Mouse (Mus musculus) megakaryocyte, embryonic 14.5 days (primary cell): ENCODE results near the gene Cpt2. TPM values are rescaled to one million over a fixed set of nuclear protein-coding genes. Genes with fewer than 3 reads are reported as not detected.

Source experiments
- H3K27me3 ChIP-seq: replicated peaks from 2 replicates; pipeline ENCODE3; 2012; ENCODE audit warnings: inconsistent platforms
- H3K36me3 ChIP-seq: replicated peaks from 2 replicates; pipeline ENCODE3; 2012; ENCODE audit warnings: low read length, inconsistent platforms, mixed read lengths
- H3K4me1 ChIP-seq: 2 replicates; pipeline ENCODE4 v1.6.1; 2012; ENCODE audit warnings: inconsistent platforms
- H3K4me3 ChIP-seq: replicated peaks from 2 replicates; pipeline ENCODE3; 2012; ENCODE audit warnings: moderate library complexity, mild to moderate bottlenecking, inconsistent platforms
- H3K9me3 ChIP-seq: 2 replicates; pipeline ENCODE4 v1.6.1; 2012; ENCODE audit warnings: inconsistent platforms
- FLI1 ChIP-seq: IDR thresholded peaks from 2 replicates; pipeline ENCODE4 v1.6.1; 2012; ENCODE audit warnings: low read length, inconsistent platforms, mixed read lengths
- GATA1 ChIP-seq: IDR thresholded peaks from 3 replicates; pipeline ENCODE4 v1.6.1; 2012; ENCODE audit warnings: mixed read lengths, low read length, inconsistent platforms, borderline replicate concordance
- polyA plus RNA-seq: library from polyadenylated mRNA; stranded (reverse); fragments of >175 nt; gene quantifications from 2 replicates; pipeline ENCODE4 v1.2.3, GENCODE M21; 2012; ENCODE audit warnings: low replicate concordance; ENCODE audit not compliant: insufficient read depth

Gene Cpt2
- polyA plus RNA-seq, 1 experiment: 74.4 TPM

DNA sequence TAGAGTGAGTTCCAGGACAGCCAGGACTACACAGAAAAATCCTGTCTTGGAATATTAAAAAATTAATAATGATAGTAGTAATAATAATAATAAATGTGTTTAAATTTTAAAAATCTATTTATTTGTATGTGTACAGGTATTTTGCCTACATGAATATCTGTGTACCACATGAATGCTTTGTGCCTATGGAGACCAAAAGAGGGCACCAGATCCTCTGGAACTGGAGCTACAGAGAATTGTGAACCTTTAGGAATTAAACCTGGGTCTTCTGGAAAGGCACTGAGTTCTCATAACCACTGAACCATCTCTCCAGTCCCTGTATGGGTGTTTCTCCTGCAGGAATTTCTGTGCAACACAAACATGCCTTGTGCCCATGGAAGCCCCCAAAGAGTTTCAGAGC lies 29.4 kb upstream of the Cpt2 start:
- peaks cover 5% of the 10 kb centered on the region for H3K9me3 ChIP-seq
- H3K36me3 ChIP-seq: no peaks in the 10 kb centered on the region
- no peak overlapping the region for H3K4me3 ChIP-seq
- H3K27me3 ChIP-seq: peaks cover 16% of the 10 kb centered on the region
- no peak for TF ChIP-seq GATA1
- no peak for TF ChIP-seq FLI1
- H3K4me1 ChIP-seq: no peaks in the 10 kb centered on the region

DNA sequence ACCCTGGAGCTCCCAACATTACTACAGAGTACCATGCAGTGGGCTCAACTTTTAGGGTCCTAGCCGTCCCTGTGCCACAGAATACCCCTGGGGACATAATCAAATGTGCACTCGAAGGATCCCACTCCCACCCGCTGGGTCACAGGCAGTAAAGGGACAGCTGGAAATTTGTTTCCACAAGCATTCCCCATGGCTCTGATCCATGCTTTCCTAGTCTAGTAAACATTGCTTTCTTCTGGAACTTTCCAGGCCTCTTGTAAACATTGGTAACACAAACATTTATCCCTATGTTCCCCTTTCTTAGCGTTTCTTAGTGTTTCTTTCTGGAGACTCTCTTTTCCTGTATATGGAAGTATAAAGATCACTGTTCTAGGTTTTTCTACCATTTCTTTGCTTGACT lies 26.5 kb upstream of the Cpt2 start:
- H3K27me3 ChIP-seq: peaks cover 18% of the 10 kb centered on the region
- H3K4me1 ChIP-seq: no peaks in the 10 kb centered on the region
- TF ChIP-seq FLI1 (no peak), GATA1 (no peak)
- H3K36me3 ChIP-seq: no peaks in the 10 kb centered on the region
- no peak overlapping the region for H3K4me3 ChIP-seq
- peaks cover 5% of the 10 kb centered on the region for H3K9me3 ChIP-seq

DNA sequence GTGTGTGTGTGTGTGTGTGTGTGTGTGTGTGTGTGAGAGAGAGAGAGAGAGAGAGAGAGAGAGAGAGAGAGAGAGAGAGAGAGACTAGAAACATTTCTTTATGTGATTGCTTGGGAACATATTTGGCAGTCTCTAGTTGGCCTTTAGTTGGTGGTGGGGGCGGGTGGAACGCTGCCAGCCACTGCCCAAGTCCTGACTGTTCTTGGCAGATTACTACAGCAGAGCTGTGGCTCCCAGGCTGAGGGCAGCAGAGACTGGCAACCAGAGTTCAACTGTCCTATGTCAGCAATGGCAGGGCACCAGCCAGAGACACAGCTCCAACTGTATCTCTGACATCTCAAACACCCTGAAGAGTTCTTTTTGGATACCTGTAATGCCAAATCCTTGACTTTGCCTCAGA lies 20.7 kb upstream of the Cpt2 start:
- Histone ChIP-seq H3K36me3 (no peaks in the 10 kb centered on the region), H3K4me3 (no peak overlapping the region), H3K9me3 (no peaks in the 10 kb centered on the region), H3K27me3 (peaks cover 41% of the 10 kb centered on the region), H3K4me1 (peaks cover 7% of the 10 kb centered on the region)
- TF ChIP-seq GATA1: no peak
- TF ChIP-seq FLI1: no peak

DNA sequence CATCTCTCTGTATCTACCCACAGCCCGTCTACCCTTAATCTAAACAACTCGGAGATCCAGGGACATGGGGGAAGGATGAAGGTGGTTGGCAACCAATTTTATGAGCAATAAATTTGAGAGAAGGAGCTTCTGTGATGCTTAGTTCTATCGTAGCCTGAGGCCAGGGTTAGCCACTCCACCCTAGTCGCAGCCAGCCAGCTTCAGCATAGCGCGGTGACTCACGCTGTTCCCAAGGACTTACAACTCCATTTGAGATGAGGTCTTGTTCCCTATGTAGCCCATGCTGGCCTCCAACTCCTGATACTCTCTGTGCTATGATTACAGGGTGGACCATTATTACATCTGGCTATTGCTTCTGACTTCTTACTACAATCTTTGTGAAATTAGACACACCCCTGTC lies 19.3 kb upstream of the Cpt2 start:
- Histone ChIP-seq H3K9me3 (no peaks in the 10 kb centered on the region), H3K4me3 (no peak overlapping the region), H3K4me1 (peaks cover 10% of the 10 kb centered on the region), H3K36me3 (no peaks in the 10 kb centered on the region), H3K27me3 (peaks cover 44% of the 10 kb centered on the region)
- no peak for TF ChIP-seq FLI1
- no peak for TF ChIP-seq GATA1

DNA sequence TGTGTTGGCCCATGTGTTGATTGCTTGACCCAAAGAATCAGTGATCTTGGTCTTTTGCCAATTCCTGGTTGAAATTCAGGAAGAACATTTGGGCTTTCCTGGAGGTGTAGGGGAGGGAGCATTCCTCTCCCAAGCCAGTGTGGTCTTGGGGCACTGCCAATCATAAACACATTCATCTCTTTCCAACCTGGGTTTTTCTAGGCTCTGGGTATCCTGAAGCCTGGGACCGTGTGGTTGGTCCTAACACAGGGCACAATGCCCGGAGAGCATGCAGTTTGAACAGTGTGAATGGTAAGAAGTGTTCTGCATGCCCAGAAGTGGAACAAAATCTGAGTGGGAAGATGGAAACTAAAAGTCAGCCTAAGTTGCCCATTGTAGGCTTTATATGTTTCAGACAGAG lies 14.7 kb upstream of the Cpt2 start:
- no peak for TF ChIP-seq GATA1
- no peak for TF ChIP-seq FLI1
- no peak overlapping the region for H3K4me3 ChIP-seq
- no peaks in the 10 kb centered on the region for H3K9me3 ChIP-seq
- H3K27me3 ChIP-seq: peaks cover 36% of the 10 kb centered on the region
- H3K4me1 ChIP-seq: peaks cover 20% of the 10 kb centered on the region
- H3K36me3 ChIP-seq: no peaks in the 10 kb centered on the region

DNA sequence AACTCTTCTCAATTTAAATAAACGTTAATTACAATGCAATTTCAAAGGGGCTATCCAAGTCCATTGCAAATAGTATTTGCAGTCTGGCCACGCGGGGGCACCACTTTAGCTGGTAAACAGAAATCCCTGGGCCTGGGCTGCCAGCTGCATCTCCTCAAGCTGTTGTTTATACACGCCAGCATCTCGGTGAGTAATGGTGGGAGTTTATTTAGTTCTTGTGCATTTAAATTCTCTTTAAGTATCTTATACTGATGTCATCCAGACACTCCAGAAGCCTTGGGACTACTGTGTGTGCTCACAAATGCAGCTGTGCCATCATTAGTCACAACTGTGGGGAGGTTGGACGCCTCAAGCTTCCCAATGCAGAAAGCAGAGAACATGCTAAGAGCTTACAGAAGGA lies 13.9 kb upstream of the Cpt2 start:
- Histone ChIP-seq H3K27me3 (peaks cover 36% of the 10 kb centered on the region), H3K9me3 (no peaks in the 10 kb centered on the region), H3K36me3 (no peaks in the 10 kb centered on the region), H3K4me3 (no peak overlapping the region), H3K4me1 (peaks cover 27% of the 10 kb centered on the region)
- TF ChIP-seq GATA1 (no peak), FLI1 (no peak)

DNA sequence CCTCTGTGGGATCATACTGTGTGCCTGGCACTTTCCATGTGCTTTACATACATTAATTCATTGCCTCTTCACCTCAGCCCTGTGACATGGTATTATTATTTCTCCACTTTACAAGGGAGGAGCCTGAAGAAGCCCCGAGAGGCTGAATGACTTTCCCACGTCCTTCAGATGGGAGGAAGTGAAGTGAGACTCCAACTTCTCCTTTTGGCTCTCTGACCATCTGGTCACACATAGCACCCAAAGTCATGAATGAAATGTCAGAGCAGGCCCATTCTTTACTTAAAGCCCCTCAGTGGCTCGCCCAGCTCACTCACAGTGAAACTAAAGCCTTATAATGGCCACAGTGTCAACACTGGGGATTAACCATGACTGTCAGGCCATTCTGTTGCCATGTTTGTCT lies 11.8 kb upstream of the Cpt2 start:
- Histone ChIP-seq H3K9me3 (no peaks in the 10 kb centered on the region), H3K4me1 (peaks cover 27% of the 10 kb centered on the region), H3K36me3 (no peaks in the 10 kb centered on the region), H3K4me3 (no peak overlapping the region), H3K27me3 (peaks cover 24% of the 10 kb centered on the region)
- TF ChIP-seq FLI1 (no peak), GATA1 (no peak)

DNA sequence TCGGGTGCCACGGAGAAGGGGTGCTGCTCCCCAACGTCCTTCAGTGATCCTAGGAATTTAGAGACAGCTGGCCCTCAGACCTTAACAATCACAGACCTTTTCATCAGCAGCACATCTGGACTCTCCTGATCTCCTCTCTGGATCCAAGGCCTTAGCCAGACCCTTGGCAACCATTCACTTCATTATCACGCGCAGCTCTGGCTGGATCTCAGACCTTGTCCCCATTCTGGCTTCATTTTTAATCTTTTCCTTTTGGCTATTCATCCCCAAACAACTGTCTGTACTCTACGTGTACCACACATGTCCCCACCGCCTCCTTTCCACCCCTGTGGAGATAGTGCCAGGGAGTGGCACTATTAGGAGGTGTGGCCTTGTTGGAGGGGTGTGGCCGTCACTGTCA lies 9.8 kb upstream of the Cpt2 start:
- H3K27me3 ChIP-seq: peaks cover 11% of the 10 kb centered on the region
- peaks cover 25% of the 10 kb centered on the region for H3K4me1 ChIP-seq
- TF ChIP-seq GATA1: no peak
- no peak for TF ChIP-seq FLI1
- no peaks in the 10 kb centered on the region for H3K36me3 ChIP-seq
- no peaks in the 10 kb centered on the region for H3K9me3 ChIP-seq
- H3K4me3 ChIP-seq: no peak overlapping the region

DNA sequence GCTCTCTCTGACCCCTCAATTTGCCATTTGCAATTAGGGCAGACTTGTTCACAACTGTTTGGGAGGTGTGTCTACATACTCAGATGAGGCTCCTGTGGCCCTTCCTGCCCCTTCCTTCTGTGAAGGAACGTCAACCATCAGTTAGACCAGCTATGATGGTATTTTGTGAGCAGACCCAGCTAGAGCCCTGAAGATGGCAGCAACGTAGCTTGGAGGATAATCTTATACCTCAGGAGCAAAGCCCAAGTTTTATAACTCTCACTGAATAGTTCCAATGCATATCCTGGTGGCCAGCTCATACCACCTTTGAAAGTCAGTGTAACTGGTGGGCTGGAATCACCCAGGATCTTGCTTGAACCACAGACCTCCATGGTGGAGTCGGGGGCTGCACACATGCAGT lies 8.0 kb upstream of the Cpt2 start:
- no peak for TF ChIP-seq FLI1
- no peak for TF ChIP-seq GATA1
- Histone ChIP-seq H3K36me3 (no peaks in the 10 kb centered on the region), H3K4me1 (peaks cover 27% of the 10 kb centered on the region), H3K9me3 (no peaks in the 10 kb centered on the region), H3K27me3 (peaks cover 8% of the 10 kb centered on the region), H3K4me3 (no peak overlapping the region)

DNA sequence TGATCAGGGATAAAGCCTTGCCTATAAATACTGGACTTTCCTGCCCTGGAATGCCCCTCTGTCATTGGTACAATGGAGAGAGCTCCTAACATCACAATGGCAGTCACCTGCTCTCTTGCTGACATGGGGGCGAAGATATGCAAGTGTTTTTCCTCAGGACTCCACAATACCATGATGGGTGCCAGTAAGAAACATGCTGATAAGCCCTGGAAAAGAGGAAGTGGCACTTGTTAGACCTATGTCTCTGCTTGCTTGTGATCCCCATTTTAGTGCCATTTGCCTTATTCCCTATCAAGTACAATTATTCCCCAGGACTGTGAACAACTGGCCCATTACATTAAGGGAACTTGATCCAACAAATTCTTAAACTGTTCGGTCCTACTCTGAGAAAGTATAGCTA lies 5.3 kb upstream of the Cpt2 start:
- H3K36me3 ChIP-seq: no peaks in the 10 kb centered on the region
- TF ChIP-seq GATA1: no peak
- peaks cover 27% of the 10 kb centered on the region for H3K4me1 ChIP-seq
- no peak overlapping the region for H3K4me3 ChIP-seq
- H3K9me3 ChIP-seq: no peaks in the 10 kb centered on the region
- H3K27me3 ChIP-seq: peaks cover 9% of the 10 kb centered on the region

DNA sequence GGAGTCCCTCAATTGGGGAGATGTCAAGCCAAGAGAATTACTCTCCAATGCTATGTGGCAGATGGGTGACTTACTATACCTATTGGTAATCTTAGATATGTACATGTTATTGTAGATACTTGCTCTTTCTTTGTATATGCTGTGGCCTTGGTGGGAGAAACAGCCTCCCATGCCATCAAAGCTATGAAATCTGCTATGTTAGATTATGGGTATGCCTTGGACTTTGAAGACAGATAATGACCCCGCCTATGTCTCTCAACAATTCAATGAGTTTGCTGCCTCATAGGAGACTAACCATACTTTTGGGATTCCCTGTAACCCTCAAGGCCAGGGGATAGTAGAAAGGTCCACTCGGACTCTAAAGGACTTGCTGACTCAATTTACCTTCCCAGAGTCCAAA lies 4.9 kb upstream of the Cpt2 start:
- Histone ChIP-seq H3K4me3 (no peak overlapping the region), H3K4me1 (peaks cover 24% of the 10 kb centered on the region), H3K9me3 (no peaks in the 10 kb centered on the region), H3K36me3 (no peaks in the 10 kb centered on the region), H3K27me3 (peaks cover 9% of the 10 kb centered on the region)
- TF ChIP-seq FLI1 (no peak), GATA1 (no peak)
